In genomic region chr13:101765976-101766375, GRCm38 (mm10) we compare ENCODE assay signal across 8 mouse cellular contexts. TPM values are rescaled to one million over a fixed set of nuclear protein-coding genes. Genes with fewer than 3 reads are reported as not detected.
DNase-seq lines count a peak whose midpoint lies in the region; ATAC-seq and TF ChIP-seq lines count a peak whose summit lies in the region.

No protein-coding gene starts in this region.

- no peaks in the 10 kb centered on the region for H3K9me3 ChIP-seq in forebrain, postnatal 0 days (ENCODE audit: low read length)
- no peaks in the 10 kb centered on the region for H3K9me3 ChIP-seq in liver, embryonic 15.5 days (replicated peaks)

- TF ChIP-seq CTCF in gastrocnemius, adult 2 months (IDR thresholded peaks at IDR 0.05), result no peak
- no peak for TF ChIP-seq CTCF in forebrain, postnatal 0 days (IDR thresholded peaks at IDR 0.05; ENCODE audit: low read depth)

- H3K36me3 ChIP-seq in forebrain, postnatal 0 days (ENCODE audit: insufficient read depth), result no peaks in the 10 kb centered on the region
- no peaks in the 10 kb centered on the region for H3K36me3 ChIP-seq in liver, embryonic 15.5 days (replicated peaks)

- H3K9ac ChIP-seq in forebrain, postnatal 0 days, result peak overlapping the region; percentile 94
- H3K9ac ChIP-seq in liver, embryonic 15.5 days, result peak overlapping the region; percentile 95

- peak overlapping the region; percentile 95 for H3K4me3 ChIP-seq in gastrocnemius, adult 2 months
- peak overlapping the region; percentile 98 for H3K4me3 ChIP-seq in forebrain, postnatal 0 days (ENCODE audit: low read depth, low read length)
- peak overlapping the region; percentile 95 for H3K4me3 ChIP-seq in liver, embryonic 15.5 days (replicated peaks)

- peak; percentile 61 for DNase-seq in gastrocnemius, adult 2 months
- DNase-seq in gastrocnemius, postnatal 36 days, result no peak
- peak; percentile 16 for DNase-seq in CD4-positive helper T cell, adult 2 months (ENCODE audit: low read depth, low spot score)
- DNase-seq in forebrain, postnatal 0 days, result no peak
- no peak for DNase-seq in embryo, embryonic 9.5 days (ENCODE audit: extremely low spot score)
- DNase-seq in layer of hippocampus, postnatal 25 days (ENCODE audit: extremely low spot score in 1 of 2, low spot score in 1 of 2), result no peak
- no peak for DNase-seq in urinary bladder, adult 2 months (ENCODE audit: low spot score)

- WGBS in forebrain, postnatal 0 days, result 21% methylated on average over 3 of the region's 3 CpGs
- WGBS in liver, embryonic 15.5 days (ENCODE audit: insufficient replicate concordance), result 3% methylated on average over 3 of the region's 3 CpGs

- intact Hi-C loops in gastrocnemius, adult 2 months (cut with DNase I), result loop anchor here (5.0 to 10.0 kb wide), 2 partner anchors 151 to 559 kb away; no protein-coding TSS in a partner anchor
- intact Hi-C loops in gastrocnemius, postnatal 36 days (cut with DNase I), result loop anchor here (5.0 kb wide), 1 partner anchor 36 kb away; no protein-coding TSS in a partner anchor

- no peak for ATAC-seq in forebrain, postnatal 0 days
- ATAC-seq in liver, embryonic 15.5 days (ENCODE audit: insufficient read depth), result no peak

- peak overlapping the region; percentile 94 for H3K4me2 ChIP-seq in forebrain, postnatal 0 days (ENCODE audit: low read depth)
- peak overlapping the region; percentile 99 for H3K4me2 ChIP-seq in liver, embryonic 15.5 days

- H3K4me1 ChIP-seq in forebrain, postnatal 0 days (ENCODE audit: insufficient read depth), result peaks cover 15% of the 10 kb centered on the region
- H3K4me1 ChIP-seq in liver, embryonic 15.5 days (replicated peaks), result peaks cover 87% of the 10 kb centered on the region

- peak overlapping the region; percentile 99 for H3K27ac ChIP-seq in gastrocnemius, adult 2 months
- no peak overlapping the region for H3K27ac ChIP-seq in forebrain, postnatal 0 days (ENCODE audit: low read depth, low read length)
- H3K27ac ChIP-seq in liver, embryonic 15.5 days (replicated peaks), result peak overlapping the region; percentile 92; the same call in 1 of the 2 replicates

- H3K27me3 ChIP-seq in forebrain, postnatal 0 days (ENCODE audit: insufficient read depth, low read length), result no peaks in the 10 kb centered on the region
- H3K27me3 ChIP-seq in liver, embryonic 15.5 days, result no peaks in the 10 kb centered on the region

RNA-seq across cellular contexts. Expression of gene Pik3r1, which starts 2.0 kb away (rescaled TPM):
- total RNA-seq in gastrocnemius, adult 2 months (2021), result 10 to 100 TPM; 41.3 to 52.1 TPM
- total RNA-seq in gastrocnemius, postnatal 36 days (2021), result 10 to 100 TPM; 21.6 to 32.9 TPM
- 112 and 117 TPM in 2 replicates for total RNA-seq in forebrain, postnatal 0 days (2014; rRNA removed)
- 36.1 and 50.2 TPM in 2 replicates for polyA plus RNA-seq in forebrain, postnatal 0 days (2015; fragmentation: Nextera tagmentation; extraction: Ambion mirVana)
- polyA plus RNA-seq in liver, embryonic 15.5 days (2015; fragmentation: Nextera tagmentation; extraction: Ambion mirVana), result 20.3 and 22.6 TPM in 2 replicates
- total RNA-seq in layer of hippocampus, postnatal 25 days (2021), result 10 to 100 TPM; 83.9 to 85.4 TPM
- 30.9 and 49.8 TPM in 2 replicates for polyA plus RNA-seq in urinary bladder, adult 2 months (2012; rRNA removed)

Comparison
In these comparisons a context has a peak if more than half of its experiments do, and no peak if none do; other contexts are left out.
1. DNase-seq: peak in gastrocnemius, adult 2 months (single experiment) and CD4-positive helper T cell, adult 2 months (single experiment); none in gastrocnemius, postnatal 36 days (0 of 2), forebrain, postnatal 0 days (single experiment), embryo, embryonic 9.5 days (single experiment), layer of hippocampus, postnatal 25 days (0 of 2) and urinary bladder, adult 2 months (single experiment).
2. Peak in every context shown above with its lines, with median percentiles within 50 percentile points of each other: H3K4me3 ChIP-seq.